Mouse (Mus musculus) frontal cortex, postnatal 10 days (tissue): ENCODE results near the gene Lyzl4.
A peak's percentile ranks its signal among the peaks of the same experiment; 100 is the strongest.
"Not testable (repeated sequence)": the region's sequence is repeated elsewhere in the genome, so short reads cannot be mapped to it uniquely, and the experiment has no call there.

Experiments
- DNase-seq, 2 experiments: peaks; one replicate each; pipeline ENCODE4 v3.0.0; 2022; ENCODE audit warnings: low spot score in 2 of 2, mixed read lengths in 1 of 2

Gene Lyzl4

DNA sequence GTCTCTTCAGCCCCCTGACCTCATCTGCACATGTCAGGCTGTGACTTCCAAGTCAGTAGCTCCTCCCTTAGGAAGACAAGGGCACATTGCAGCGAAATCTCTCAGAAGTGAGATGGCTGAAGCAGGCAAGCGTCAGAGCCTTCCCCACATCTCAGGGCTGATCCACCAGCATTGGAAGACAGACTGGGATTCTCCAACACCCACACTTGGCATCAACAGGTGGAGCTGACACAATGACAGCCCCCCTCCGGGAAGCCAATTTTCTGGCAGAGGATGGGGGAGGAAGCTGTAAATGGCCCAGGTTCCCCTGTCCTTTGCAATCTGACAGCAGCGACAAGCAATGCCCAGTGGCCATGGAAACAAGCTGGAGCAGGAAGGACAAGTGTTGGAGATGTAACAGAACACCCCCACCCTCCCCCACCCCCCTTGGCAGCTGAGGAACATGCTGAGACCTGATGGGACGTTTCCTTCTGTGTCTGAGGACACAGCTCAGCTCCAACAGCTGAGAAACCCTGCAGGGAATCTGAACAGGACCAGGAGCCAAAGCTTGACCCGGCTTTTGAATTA, 41.0 kb downstream of the Lyzl4 start:
- peak; percentile 55 to 79 for DNase-seq

DNA sequence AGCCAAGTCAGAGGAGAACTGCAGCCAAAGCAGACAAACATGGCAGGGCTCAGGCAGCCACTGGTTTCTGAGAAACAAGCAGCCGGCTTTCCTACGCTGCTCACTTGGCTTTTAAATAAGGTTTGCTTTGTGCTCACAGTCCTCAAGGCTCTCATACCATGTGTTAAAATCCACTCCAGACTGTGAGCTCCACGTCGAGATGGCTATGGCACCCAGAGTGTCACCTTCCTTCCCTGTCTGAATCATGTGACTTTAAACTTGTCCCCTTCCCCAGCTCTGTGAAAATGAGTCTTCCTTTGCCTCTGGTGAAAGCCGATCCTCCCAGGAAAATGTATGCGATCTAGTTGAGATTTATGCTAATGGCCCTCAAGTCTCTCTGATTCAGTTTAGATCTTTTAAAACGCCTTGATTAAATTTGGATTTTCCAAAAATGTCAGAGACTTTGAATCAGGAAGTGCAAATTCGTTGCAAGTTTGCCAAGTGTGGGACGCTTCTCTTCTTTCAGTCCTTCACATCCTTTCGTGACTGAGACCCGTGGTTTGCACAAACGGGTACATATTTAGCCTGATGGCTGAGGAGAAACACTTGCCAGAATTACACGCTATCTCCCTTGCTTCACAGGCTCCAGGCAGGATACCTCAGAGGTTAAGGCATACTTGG, 41.6 kb downstream of the Lyzl4 start:
- DNase-seq, result peak; percentile 31 to 42

DNA sequence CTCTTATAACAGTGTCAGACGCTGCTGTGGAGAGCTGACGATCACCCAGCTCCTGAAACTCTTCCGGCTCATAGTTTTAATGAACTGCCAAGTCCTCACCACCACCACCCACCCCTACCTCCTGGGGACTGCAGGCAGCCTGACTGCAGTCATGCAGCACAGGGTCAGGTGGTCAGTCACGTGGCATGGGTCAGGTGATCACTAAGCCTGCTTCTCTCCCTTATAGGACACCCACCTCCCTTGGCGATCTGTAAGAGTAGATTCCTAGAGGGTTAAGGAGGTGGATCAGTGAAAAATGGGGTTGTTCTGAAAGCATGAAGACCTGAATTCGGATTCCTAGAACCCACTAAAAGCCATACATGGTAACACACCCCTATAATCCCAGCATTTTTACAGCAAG, 42.3 kb downstream of the Lyzl4 start:
- DNase-seq, result no peak

DNA sequence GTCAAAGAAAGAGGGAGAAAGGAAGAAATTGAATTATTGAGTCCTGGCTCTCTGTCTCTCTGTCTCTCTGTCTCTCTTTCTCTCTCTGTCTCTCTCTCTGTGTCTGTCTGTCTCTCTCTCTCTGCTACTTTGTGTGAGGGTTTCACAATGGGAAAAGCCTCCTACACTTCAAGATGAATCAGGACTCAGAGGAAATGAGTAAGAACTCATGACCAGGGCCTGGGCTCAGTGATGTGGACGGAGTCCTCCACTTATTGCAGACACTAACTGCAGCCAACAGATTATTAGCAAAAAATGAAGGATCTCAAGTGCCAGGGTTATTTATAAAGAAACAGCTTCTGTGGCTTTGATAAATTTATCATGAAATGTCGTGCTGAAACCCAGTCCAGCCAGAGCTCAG, 43.8 kb downstream of the Lyzl4 start:
- DNase-seq, result no peak

DNA sequence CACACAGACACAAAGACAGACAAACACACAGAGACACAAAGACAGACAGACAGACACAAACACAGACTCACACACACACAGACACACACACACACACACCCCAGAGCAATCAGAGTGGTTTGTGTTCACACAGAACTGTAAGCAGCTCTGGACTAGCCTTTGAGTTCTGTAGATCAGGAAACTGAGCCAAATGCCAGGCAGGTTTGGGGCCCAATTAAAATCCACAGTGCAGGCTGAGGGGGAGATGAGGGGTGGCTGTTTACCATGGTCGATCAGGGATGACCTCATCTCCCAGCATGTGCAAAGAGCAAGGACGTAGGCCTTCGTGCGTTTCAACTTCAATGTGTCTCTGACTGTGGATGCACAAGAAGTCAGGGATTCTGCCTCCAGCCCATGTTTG, 47.1 kb downstream of the Lyzl4 start:
- no peak for DNase-seq

DNA sequence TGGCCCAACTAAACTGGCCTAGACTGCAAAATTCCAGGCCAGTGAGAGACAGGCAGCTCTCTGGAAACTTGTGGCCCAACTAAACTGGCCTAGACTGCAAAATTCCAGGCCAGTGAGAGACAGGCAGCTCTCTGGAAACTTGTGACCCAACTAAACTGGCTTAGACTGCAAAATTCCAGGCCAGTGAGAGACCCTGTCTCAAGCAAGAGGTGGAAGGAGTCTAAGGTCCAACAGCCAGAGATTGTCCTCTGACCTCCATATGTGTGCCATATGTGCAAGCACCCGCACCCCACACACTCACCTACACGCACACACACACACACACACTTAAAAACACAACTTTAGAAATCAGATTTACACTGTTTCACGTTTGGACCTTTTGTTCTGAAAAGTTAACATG, 48.1 kb downstream of the Lyzl4 start:
- DNase-seq, result not testable (repeated sequence)

DNA sequence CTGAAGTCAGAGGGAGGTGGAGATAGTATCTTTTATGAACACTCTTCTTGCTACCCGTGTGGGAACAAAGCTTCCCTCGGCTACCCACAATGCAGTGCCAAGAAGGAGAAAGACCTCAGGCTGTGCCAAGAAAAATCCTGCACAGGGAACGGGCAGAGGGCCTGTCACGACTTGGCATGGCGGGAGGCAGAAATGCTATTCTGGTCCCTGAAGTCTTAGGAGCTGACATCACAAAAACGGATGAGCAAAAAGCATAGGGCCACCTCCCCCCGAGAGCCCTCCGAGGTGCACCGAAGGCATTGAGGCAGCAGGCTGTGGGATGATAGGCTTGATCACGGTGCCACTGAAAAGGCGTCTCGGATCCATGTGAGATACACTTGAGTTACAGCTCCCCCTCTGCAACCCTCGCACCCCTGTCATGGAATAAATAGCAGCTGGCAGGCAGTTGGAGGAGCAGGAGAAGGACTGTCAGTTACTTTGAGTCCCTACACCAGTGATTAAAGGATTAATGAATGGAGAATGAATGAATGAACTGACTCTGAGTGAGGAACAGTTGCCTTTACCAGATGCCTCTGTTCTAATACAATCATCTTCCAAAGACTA, 48.8 kb downstream of the Lyzl4 start:
- DNase-seq, result no peak

DNA sequence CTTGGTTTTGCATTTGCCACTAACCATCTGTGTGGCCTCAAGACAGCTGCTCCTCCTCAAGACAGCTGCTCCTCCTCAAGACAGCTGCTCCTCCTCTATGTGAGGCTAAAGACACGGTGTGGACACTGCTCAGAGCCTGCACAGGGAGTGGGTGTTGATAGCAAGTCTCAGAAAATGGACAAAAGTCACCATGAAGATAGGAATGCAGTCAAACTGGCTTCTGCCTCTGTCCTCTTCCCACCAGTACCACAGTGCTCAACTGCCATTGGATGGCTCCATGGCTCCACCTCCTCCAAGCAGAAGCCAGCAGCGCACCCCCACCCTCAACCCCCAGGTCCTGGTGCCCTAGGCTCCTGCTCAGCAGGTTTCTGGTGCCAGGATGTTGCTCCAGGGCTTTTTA, 52.4 kb downstream of the Lyzl4 start:
- DNase-seq, result no peak

DNA sequence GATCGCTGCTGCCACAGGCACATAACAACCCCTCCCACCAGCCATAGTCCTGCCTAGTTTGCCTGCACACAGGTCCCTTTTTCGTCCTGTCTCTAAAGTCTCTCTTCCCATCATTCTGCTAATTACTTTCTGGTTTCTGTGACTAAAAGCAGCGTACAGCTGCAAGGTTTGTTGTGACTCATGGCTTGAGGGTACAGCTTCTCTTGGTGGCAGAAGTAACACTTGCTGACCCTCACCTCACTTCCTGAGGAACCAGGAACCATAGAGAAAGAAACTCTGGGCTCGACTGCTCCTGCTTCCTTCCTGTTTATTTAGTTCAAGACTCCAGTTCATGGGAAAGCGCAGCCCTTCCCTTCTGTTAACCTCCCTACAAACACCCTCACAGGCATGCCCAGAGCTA, 67.5 kb downstream of the Lyzl4 start:
- DNase-seq, result no peak

DNA sequence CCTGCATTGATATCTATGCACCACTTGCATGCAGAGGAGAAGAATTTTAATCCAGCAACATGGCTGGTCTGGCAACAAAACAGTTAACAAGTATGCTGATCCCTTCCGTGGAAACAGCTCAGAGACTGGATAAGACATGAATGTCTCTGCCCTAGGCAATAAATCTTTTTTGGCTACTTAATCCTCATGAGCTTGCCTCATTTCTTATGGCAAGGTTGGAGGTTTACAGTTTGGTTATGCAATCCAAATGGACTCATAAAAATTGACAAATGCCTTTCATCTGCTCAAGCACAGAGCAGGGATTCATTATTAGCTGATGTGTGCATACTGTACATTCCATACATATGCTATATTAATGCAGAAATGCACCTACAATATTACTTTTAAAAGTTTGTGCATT, 73.4 kb downstream of the Lyzl4 start:
- no peak for DNase-seq

DNA sequence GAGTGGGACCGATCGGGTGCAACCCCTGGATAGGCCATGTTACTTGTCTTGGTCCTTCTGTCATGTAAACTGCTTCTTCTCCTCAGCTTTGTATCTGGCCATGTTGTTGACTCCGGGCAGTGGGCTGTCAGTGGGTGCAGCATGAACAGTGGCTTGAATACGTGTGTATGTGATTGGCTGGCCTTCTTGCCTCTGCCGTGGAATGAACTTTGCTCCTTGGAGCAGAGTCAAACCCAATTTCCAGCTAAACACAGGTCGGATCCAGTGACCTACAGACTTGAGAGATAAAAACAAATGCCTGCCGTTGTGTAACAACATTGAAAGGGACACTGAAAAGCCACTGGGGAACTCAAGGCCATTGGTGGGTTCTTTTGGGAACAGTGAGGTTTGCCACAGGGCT, 75.5 kb downstream of the Lyzl4 start:
- DNase-seq, result no peak

DNA sequence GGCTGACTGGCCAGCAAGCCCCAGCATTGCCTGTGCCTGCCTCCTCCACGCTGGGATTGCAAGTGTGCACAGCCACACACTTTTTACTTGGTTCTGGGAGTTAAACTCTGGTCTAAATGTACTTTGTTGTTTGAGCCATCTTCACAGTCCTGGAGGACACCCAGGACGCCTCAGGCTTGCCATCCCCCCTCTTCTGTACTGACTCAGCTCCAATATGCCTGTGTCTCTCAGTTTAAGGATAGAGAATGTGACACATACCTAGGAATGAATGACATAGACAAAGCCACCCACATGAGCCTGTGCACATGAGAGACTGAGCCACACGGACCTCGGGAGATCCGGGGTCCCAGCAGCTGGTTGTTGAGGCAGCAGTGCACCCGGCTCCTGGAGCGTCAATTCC, 78.6 kb downstream of the Lyzl4 start:
- DNase-seq, result no peak

DNA sequence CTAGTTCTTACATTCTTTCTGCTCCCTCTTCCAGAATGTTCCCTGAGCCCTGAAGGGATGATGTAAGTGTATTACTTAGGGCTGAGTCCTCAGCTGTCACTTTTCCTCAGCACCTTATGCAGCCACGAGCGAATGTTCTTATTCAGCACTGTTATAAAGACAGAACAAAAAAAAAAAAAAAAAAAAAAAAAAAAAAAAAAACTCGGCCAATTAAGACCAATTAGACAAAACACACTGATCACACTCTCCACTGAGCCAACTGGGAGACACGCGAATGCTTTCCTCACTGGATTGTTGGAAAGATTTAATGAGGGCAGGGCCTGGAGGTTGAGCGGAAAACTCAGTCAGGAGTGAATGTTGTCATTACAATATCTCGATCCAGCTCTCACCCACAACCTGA, 81.4 kb downstream of the Lyzl4 start:
- DNase-seq, result no peak

DNA sequence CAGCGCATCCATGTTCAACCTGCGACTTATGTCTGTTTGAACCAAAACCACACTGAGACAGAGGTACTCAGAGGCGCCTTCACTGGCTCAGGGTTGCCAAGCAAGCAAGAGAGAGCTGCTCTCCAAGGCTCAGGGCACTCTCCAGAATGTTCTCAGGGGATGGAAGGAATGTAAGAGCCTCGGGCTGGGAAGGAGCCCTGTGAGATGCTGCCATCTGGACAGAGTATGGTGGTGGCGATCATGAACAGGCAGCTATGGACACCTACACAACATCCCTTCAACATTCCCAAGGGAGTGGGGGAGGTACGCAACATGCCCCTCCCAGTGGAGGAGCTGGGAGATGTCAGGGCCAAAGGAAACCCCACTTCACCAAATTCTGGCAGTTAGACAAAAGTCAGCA, 83.7 kb downstream of the Lyzl4 start:
- DNase-seq, result no peak

DNA sequence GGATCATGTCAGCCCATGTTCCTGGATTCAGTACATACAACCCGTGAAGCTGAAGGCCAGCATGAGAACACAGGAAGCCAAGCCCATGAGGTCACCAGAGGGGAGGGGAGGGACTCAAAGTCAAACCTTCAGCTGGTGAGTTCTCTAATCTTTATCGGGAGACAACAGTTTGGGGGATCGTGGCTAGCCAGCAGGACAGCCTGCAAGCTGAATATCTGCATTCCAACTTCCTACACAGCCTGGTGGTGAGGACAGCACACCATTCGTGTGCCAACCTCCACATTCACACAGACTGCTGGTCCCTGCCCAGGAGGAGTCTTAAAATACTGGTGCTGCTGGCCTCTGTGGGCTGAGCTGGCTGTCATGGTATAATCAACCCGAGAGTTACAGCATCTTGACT, 85.0 kb downstream of the Lyzl4 start:
- DNase-seq, result peak in 1 of 2 experiments; percentile 27

DNA sequence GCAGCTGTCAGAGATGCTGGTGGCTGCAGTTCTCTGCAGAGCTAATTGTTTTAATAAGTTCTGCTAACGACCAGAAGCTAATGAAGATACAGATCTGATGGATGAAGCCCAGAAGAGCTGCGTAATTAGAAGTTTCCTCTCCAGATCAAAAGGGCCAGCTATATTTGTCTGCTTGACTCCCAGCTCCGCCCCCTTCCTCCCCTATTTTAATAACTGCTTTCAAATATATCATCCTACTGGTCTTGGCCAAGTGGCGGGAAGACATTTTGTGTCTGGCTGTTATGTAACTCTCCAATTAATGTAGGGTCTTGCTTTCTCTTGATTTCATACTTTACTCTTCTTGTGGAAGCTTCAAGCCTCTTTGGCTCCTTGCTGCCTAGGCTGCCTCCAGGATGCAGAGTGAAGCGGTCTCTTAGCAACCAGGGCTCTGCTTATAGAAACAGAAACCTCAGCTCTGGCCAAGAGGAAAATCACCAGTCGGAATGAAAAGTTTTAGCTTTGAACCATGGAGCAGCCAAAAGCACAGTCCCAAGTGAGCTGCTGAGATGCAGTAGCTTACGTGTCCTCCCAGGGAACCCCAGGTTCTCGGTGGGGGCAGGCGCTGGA, 86.4 kb downstream of the Lyzl4 start:
- peak in 1 of 2 experiments; percentile 26 for DNase-seq

DNA sequence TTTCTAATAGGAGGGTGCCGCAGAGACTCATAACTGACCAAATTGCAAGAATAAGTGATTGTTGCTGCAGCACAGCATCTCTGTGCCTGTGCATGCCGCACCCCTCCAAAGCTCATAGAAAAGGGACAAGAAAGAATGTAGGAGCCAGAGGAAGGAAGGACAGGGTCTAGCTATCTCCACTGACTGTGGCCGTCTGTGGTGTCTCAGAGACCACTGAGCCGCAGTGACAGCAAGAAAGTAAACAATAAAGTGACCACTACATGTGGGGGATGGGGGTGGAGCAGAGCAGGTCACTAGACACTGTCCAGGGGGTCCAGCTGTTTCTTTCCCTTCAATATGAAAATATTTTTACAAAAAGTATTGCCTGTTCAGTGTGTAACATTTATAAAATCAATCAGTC, 88.3 kb downstream of the Lyzl4 start:
- DNase-seq, result no peak

DNA sequence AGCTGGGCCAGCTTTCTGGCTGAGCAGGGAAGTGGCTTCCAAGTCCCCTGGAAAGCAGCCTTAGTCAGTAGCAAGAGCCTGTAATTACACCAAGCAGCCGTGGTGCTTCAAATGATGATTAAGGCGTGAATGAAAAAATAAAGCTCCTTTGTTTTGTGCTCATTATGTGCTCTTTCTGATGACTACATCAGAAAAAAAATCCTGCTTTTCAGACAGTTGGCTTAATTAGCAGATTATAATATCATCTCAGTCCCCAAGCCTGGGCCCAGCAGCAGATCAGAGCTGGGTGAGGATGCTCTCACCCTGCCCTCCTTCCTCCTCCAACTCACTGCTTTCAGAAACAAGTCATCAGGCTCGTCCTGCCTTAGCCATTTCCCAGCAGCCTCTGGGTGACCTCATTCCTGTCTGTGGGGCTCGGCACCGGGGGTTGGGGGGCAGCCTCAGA, 91.5 kb downstream of the Lyzl4 start:
- no peak for DNase-seq

DNA sequence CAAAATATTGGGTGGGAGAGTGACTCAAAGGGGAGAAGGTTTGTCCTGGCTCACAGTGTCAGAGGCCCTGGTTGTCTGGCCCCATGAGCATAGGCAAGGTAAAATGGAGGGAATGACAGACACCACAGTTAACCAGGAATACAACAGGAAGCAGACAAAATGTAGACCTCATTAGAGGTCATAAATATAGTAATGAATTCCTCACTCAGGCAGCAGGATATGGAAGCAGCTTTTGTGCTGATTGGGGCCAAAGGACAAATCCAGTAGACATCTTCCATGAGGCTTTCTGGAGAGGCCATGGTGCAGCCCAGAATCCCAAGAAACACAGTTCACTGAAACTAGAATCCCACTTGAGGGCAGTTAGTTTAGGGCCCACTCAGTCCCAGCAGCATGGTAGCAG, 92.5 kb downstream of the Lyzl4 start:
- DNase-seq, result no peak

DNA sequence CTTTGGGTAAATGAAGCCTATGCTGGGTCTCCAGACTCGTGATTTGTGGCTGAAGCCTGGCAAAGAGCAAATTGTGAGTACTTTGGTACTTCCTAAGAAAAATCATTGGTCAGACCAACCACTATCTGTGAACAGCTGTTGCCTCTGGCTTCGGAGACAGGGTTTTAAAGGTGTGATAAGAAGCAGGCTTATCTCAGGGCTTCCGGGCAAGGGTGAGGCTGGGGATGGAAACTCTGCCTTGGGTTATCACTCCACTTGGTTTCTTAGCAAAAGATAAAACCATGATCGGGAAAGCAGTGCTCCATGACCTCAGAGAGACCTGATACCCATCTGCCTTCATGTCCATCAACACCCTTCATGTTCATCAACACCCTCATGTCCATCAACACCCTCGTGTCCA, 92.9 kb downstream of the Lyzl4 start:
- DNase-seq, result no peak

DNA sequence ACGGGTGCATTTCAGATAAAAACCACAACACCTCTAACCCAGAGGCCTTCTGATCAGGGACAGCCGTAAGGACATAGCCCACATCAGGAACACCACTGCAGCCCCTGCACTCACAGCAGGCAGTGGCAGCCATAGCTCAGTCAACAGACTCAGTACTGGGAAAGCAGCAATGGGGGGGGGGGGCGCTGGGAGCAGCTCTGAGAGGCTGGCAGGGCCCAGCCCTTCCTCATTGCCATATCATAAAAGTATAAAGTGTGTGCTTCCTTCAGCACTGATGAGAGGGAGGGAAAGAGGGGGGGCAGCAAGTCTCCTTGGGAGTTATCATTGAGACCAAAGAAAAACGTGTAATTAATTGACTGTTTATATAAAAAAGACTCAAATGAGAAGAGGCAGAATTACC, 94.5 kb downstream of the Lyzl4 start:
- no peak for DNase-seq

DNA sequence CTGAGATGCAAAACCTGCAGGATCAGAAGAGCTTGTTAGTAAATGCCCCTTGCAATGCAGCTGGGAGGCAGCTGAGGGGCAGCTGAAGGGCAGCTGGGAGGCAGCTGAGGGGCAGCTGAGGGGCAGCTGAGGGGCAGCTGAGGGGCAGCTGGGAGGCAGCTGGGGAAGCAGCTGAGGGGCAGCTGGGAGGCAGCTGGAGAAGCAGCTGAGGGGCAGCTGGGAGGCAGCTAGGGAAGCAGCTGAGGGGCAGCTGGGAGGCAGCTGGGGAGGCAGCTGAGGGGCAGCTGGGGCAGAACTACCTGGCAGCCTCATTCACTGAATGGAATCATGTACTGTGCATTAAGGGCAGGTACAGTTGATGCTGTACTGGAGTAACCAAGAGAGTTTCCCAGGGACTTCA, 100.4 kb downstream of the Lyzl4 start:
- DNase-seq, result no peak

DNA sequence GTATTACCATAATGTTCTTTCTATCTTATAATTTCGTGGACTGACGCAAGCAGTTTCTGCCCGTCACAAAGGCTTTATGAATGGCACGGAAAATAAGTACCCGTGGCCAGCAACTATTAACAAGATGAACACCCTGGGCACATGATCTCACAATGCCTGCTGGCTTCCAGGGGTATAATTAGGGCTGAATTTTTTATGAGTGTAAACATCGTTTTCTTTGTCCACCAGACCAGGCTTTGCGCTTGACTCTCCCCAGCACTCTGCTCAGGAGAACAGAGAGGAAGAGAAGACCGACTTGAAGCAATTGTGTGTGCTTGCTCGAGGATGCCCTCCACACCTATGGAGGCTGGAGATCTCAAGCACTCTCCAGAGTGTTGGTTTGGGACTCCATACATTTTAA, 109.3 kb downstream of the Lyzl4 start:
- DNase-seq, result no peak
